Mouse (Mus musculus): Measurements from ENCODE around the gene Crybb3. TPM values are rescaled to one million over a fixed set of nuclear protein-coding genes. Genes with fewer than 3 reads are reported as not detected.
A peak's percentile ranks its signal among the peaks of the same experiment; 100 is the strongest.
"Not testable (repeated sequence)": the region's sequence is repeated elsewhere in the genome, so short reads cannot be mapped to it uniquely, and the experiment has no call there.

Crybb3 gene
- total and polyA plus RNA-seq, 3 experiments: not detected

- Histone ChIP-seq H3K36me3 (replicated peaks in 1 of 2; ENCODE audit: control insufficient read depth in 1 of 2, insufficient read depth in 1 of 2, low read length in 1 of 2) (peaks cover 0 to 2% of the 10 kb centered on the region in 2 experiments), H3K4me1 (ENCODE audit: control insufficient read depth in 1 of 2, insufficient read depth in 2 of 2) (peaks cover 17 to 62% of the 10 kb centered on the region in 2 experiments), H3K27ac (ENCODE audit: insufficient read depth, low read depth) (peak overlapping the region; percentile 11; the same call in 1 of the 2 replicates), H3K79me2 (replicated peaks; ENCODE audit: control insufficient read depth, extremely low read depth, insufficient read depth, poor library complexity, severe bottlenecking) (no peaks in the 10 kb centered on the region), H3K27me3 (replicated peaks) (no peaks in the 10 kb centered on the region), H3K9me3 (replicated peaks; ENCODE audit: low read length) (peaks cover 3% of the 10 kb centered on the region), H3K9ac (ENCODE audit: insufficient read depth, low read depth) (no peak overlapping the region), H3K4me3 (replicated peaks in 1 of 3; ENCODE audit: low read depth in 2 of 3, low read length in 2 of 3, poor library complexity in 1 of 3) (no peak overlapping the region), H3K4me2 (ENCODE audit: insufficient read depth, low read depth, poor library complexity, severe bottlenecking) (no peak overlapping the region)
- DNase-seq (ENCODE audit: extremely low read depth): no peak
- dilution Hi-C loops (cut with MboI; ENCODE audit: extremely low pct_ligation_motif_present, extremely low pct_unique_long_range_greater_than_20kb, low sequenced_read_pairs) (no loop called here), in situ Hi-C loops (cut with MboI; ENCODE audit: low pct_ligation_motif_present, low pct_unique_long_range_greater_than_20kb, low sequenced_read_pairs) (no loop called here)
- no peak for TF ChIP-seq SMC3 (IDR thresholded peaks at IDR 0.05; ENCODE audit: low read depth, low read length)
- no peak for TF ChIP-seq E2F4 (IDR thresholded peaks at IDR 0.05; ENCODE audit: insufficient replicate concordance, low read depth, low read length)
- no peak for TF ChIP-seq MEF2A (IDR thresholded peaks at IDR 0.05; ENCODE audit: borderline replicate concordance, low read depth, low read length)
- no peak for TF ChIP-seq KAT2A (IDR thresholded peaks at IDR 0.05; ENCODE audit: insufficient replicate concordance, low read length)
- no peak for TF ChIP-seq POLR2A (IDR thresholded peaks at IDR 0.05; ENCODE audit: low read depth, low read length)
- TF ChIP-seq GABPA (IDR thresholded peaks at IDR 0.05; ENCODE audit: insufficient replicate concordance, low read depth, low read length): no peak
- TF ChIP-seq PAX5 (IDR thresholded peaks at IDR 0.05; ENCODE audit: low read length): no peak
- TF ChIP-seq MAFK (IDR thresholded peaks at IDR 0.05; ENCODE audit: insufficient replicate concordance, low read length): no peak
- no peak for TF ChIP-seq SIN3A (IDR thresholded peaks at IDR 0.05; ENCODE audit: low read length)
- no peak for TF ChIP-seq RAD21 (IDR thresholded peaks at IDR 0.05; ENCODE audit: low read depth, low read length)
- TF ChIP-seq NRF1 (IDR thresholded peaks at IDR 0.05; ENCODE audit: low read depth, low read length): no peak
- no peak for TF ChIP-seq ZC3H11A (IDR thresholded peaks at IDR 0.05; ENCODE audit: low read depth, low read length)
- no peak for TF ChIP-seq POLR2AphosphoS2 (IDR thresholded peaks at IDR 0.05; ENCODE audit: low read depth, low read length)
- no peak for TF ChIP-seq IRF4 (IDR thresholded peaks at IDR 0.05; ENCODE audit: low read depth, low read length)
- TF ChIP-seq HCFC1 (IDR thresholded peaks at IDR 0.05; ENCODE audit: low read depth, low read length): no peak
- no peak for TF ChIP-seq RCOR1 (conservative IDR thresholded peaks at IDR 0.05; ENCODE audit: low read depth, low read length)
- no peak for TF ChIP-seq USF1 (IDR thresholded peaks at IDR 0.05; ENCODE audit: low read depth, low read length)
- TF ChIP-seq NELFE (IDR thresholded peaks at IDR 0.05; ENCODE audit: low read depth, low read length): no peak
Measured at GRCm38 (mm10) chr5:113110929-113111328, 29.5 kb upstream of the Crybb3 start.

- H3K27ac ChIP-seq (ENCODE audit: insufficient read depth, low read depth); H3K79me2 ChIP-seq (replicated peaks; ENCODE audit: control insufficient read depth, extremely low read depth, insufficient read depth, poor library complexity, severe bottlenecking); H3K4me3 ChIP-seq (replicated peaks in 1 of 3; ENCODE audit: low read depth in 2 of 3, low read length in 2 of 3, poor library complexity in 1 of 3); dilution Hi-C loops (cut with MboI; ENCODE audit: extremely low pct_ligation_motif_present, extremely low pct_unique_long_range_greater_than_20kb, low sequenced_read_pairs); H3K9ac ChIP-seq (ENCODE audit: insufficient read depth, low read depth); H3K4me2 ChIP-seq (ENCODE audit: insufficient read depth, low read depth, poor library complexity, severe bottlenecking); H3K27me3 ChIP-seq (replicated peaks); H3K36me3 ChIP-seq (replicated peaks in 1 of 2; ENCODE audit: control insufficient read depth in 1 of 2, insufficient read depth in 1 of 2, low read length in 1 of 2); DNase-seq (ENCODE audit: extremely low read depth); H3K9me3 ChIP-seq (replicated peaks; ENCODE audit: low read length): not testable (repeated sequence)
- in situ Hi-C loops (cut with MboI; ENCODE audit: low pct_ligation_motif_present, low pct_unique_long_range_greater_than_20kb, low sequenced_read_pairs): loop anchor here (5.0 kb wide), 1 partner anchor 58 kb away; no protein-coding TSS in a partner anchor
- H3K4me1 ChIP-seq (ENCODE audit: control insufficient read depth in 1 of 2, insufficient read depth in 2 of 2): peaks cover 11 to 59% of the 10 kb centered on the region in 2 experiments
- peak; percentile 18 to 40; a peak in 2 of 4 replicates for TF ChIP-seq CTCF (conservative IDR thresholded peaks at IDR 0.05 in 1 of 2, IDR thresholded peaks at IDR 0.05 in 1 of 2; ENCODE audit: low read depth in 2 of 2, low read length in 2 of 2)
- peak; percentile 42 for TF ChIP-seq SMC3 (IDR thresholded peaks at IDR 0.05; ENCODE audit: low read depth, low read length)
- peak; percentile 26 for TF ChIP-seq RAD21 (IDR thresholded peaks at IDR 0.05; ENCODE audit: low read depth, low read length)
Measured at GRCm38 (mm10) chr5:113109651-113110050, 28.3 kb upstream of the Crybb3 start.
